Mouse (Mus musculus): ENCODE results near the gene Lsm6.

GRCm38 (mm10) chr8:78857421-78857820, 36.5 kb upstream of the Lsm6 start:
- no peak for TF ChIP-seq TAL1 (IDR thresholded peaks at IDR 0.05; ENCODE audit: low read length)
- TF ChIP-seq GATA1 (IDR thresholded peaks at IDR 0.05; ENCODE audit: low read length) = no peak
